Mouse (Mus musculus): ENCODE results near the gene Spesp1. TPM values are rescaled to one million over a fixed set of nuclear protein-coding genes. Genes with fewer than 3 reads are reported as not detected.

Spesp1 gene
- polyA plus RNA-seq, 1 experiment from 2014 or later = not detected

GRCm38 (mm10) chr9:62284266-62284665, 2.3 kb upstream of the Spesp1 start:
- Histone ChIP-seq H3K27ac (ENCODE audit: low read length) (no peak overlapping the region), H3K4me2 (ENCODE audit: low read depth, low read length) (no peak overlapping the region), H3K4me3 (ENCODE audit: low read length) (no peak overlapping the region), H3K36me3 (ENCODE audit: control insufficient read depth, insufficient read depth, low read length) (no peaks in the 10 kb centered on the region), H3K9me3 (ENCODE audit: control insufficient read depth, low read length) (no peaks in the 10 kb centered on the region), H3K4me1 (replicated peaks; ENCODE audit: control insufficient read depth, insufficient read depth, low read length) (no peaks in the 10 kb centered on the region), H3K9ac (ENCODE audit: low read length) (no peak overlapping the region), H3K27me3 (ENCODE audit: control insufficient read depth, insufficient read depth, low read depth, low read length) (no peaks in the 10 kb centered on the region)
- no peak for ATAC-seq (ENCODE audit: low read depth)
- 75% methylated on average over 7 of the region's 7 CpGs for WGBS

- Histone ChIP-seq H3K9ac (ENCODE audit: low read length) (no peak overlapping the region), H3K4me2 (ENCODE audit: low read depth, low read length) (no peak overlapping the region), H3K4me1 (replicated peaks; ENCODE audit: control insufficient read depth, insufficient read depth, low read length) (no peaks in the 10 kb centered on the region), H3K9me3 (ENCODE audit: control insufficient read depth, low read length) (no peaks in the 10 kb centered on the region), H3K27ac (ENCODE audit: low read length) (no peak overlapping the region), H3K36me3 (ENCODE audit: control insufficient read depth, insufficient read depth, low read length) (no peaks in the 10 kb centered on the region), H3K27me3 (ENCODE audit: control insufficient read depth, insufficient read depth, low read depth, low read length) (no peaks in the 10 kb centered on the region), H3K4me3 (ENCODE audit: low read length) (no peak overlapping the region)
- no peak for ATAC-seq (ENCODE audit: low read depth)
- WGBS = 50% methylated on average over 4 of the region's 4 CpGs
Measured at GRCm38 (mm10) chr9:62276899-62277298, 5.1 kb downstream of the Spesp1 start.

- WGBS = 39% methylated on average over 7 of the region's 7 CpGs
- peak; percentile 56; the same call in 1 of the 2 replicates for ATAC-seq (ENCODE audit: low read depth)
Measured at GRCm38 (mm10) chr9:62270775-62271399, 11.1 kb downstream of the Spesp1 start.

GRCm38 (mm10) chr9:62269161-62269560, 12.8 kb downstream of the Spesp1 start:
- H3K9ac ChIP-seq (ENCODE audit: low read length) = no peak overlapping the region
- H3K27me3 ChIP-seq (ENCODE audit: control insufficient read depth, insufficient read depth, low read depth, low read length) = no peaks in the 10 kb centered on the region
- no peaks in the 10 kb centered on the region for H3K36me3 ChIP-seq (ENCODE audit: control insufficient read depth, insufficient read depth, low read length)
- H3K27ac ChIP-seq (ENCODE audit: low read length) = no peak overlapping the region
- no peak overlapping the region for H3K4me2 ChIP-seq (ENCODE audit: low read depth, low read length)
- no peak for ATAC-seq (ENCODE audit: low read depth)
- no peaks in the 10 kb centered on the region for H3K9me3 ChIP-seq (ENCODE audit: control insufficient read depth, low read length)
- WGBS = 82% methylated on average over 1 of the region's 1 CpGs
- H3K4me3 ChIP-seq (ENCODE audit: low read length) = no peak overlapping the region
- peaks cover 3% of the 10 kb centered on the region; the same call in 1 of the 2 replicates for H3K4me1 ChIP-seq (replicated peaks; ENCODE audit: control insufficient read depth, insufficient read depth, low read length)

More at GRCm38 (mm10) chr9:62270775-62271399, 11.1 kb downstream of the Spesp1 start:
- Histone ChIP-seq H3K4me2 (ENCODE audit: low read depth, low read length) (no peak overlapping the region), H3K36me3 (ENCODE audit: control insufficient read depth, insufficient read depth, low read length) (no peaks in the 10 kb centered on the region), H3K27ac (ENCODE audit: low read length) (no peak overlapping the region), H3K27me3 (ENCODE audit: control insufficient read depth, insufficient read depth, low read depth, low read length) (no peaks in the 10 kb centered on the region), H3K9me3 (ENCODE audit: control insufficient read depth, low read length) (no peaks in the 10 kb centered on the region), H3K9ac (ENCODE audit: low read length) (no peak overlapping the region), H3K4me3 (ENCODE audit: low read length) (no peak overlapping the region), H3K4me1 (replicated peaks; ENCODE audit: control insufficient read depth, insufficient read depth, low read length) (peaks cover 3% of the 10 kb centered on the region; the same call in 1 of the 2 replicates)

- no peak for ATAC-seq (ENCODE audit: low read depth)
- 71% methylated on average over 10 of the region's 10 CpGs for WGBS
- Histone ChIP-seq H3K36me3 (ENCODE audit: control insufficient read depth, insufficient read depth, low read length) (no peaks in the 10 kb centered on the region), H3K27ac (ENCODE audit: low read length) (no peak overlapping the region), H3K9ac (ENCODE audit: low read length) (no peak overlapping the region), H3K4me3 (ENCODE audit: low read length) (no peak overlapping the region), H3K4me1 (replicated peaks; ENCODE audit: control insufficient read depth, insufficient read depth, low read length) (no peaks in the 10 kb centered on the region), H3K9me3 (ENCODE audit: control insufficient read depth, low read length) (no peaks in the 10 kb centered on the region), H3K27me3 (ENCODE audit: control insufficient read depth, insufficient read depth, low read depth, low read length) (no peaks in the 10 kb centered on the region), H3K4me2 (ENCODE audit: low read depth, low read length) (no peak overlapping the region)
Measured at GRCm38 (mm10) chr9:62265278-62265677, 16.7 kb downstream of the Spesp1 start.

- Histone ChIP-seq H3K9me3 (ENCODE audit: control insufficient read depth, low read length) (peaks cover 4% of the 10 kb centered on the region; the same call in 1 of the 2 replicates), H3K4me3 (ENCODE audit: low read length) (no peak overlapping the region), H3K4me1 (replicated peaks; ENCODE audit: control insufficient read depth, insufficient read depth, low read length) (no peaks in the 10 kb centered on the region), H3K4me2 (ENCODE audit: low read depth, low read length) (no peak overlapping the region), H3K27ac (ENCODE audit: low read length) (no peak overlapping the region), H3K27me3 (ENCODE audit: control insufficient read depth, insufficient read depth, low read depth, low read length) (no peaks in the 10 kb centered on the region), H3K9ac (ENCODE audit: low read length) (no peak overlapping the region), H3K36me3 (ENCODE audit: control insufficient read depth, insufficient read depth, low read length) (no peaks in the 10 kb centered on the region)
- ATAC-seq (ENCODE audit: low read depth) = no peak
- 51% methylated on average over 5 of the region's 5 CpGs for WGBS
Measured at GRCm38 (mm10) chr9:62263652-62264051, 18.4 kb downstream of the Spesp1 start.

- H3K4me1 ChIP-seq (replicated peaks; ENCODE audit: control insufficient read depth, insufficient read depth, low read length) = peaks cover 3% of the 10 kb centered on the region; the same call in 1 of the 2 replicates
- no peak overlapping the region for H3K27ac ChIP-seq (ENCODE audit: low read length)
- H3K27me3 ChIP-seq (ENCODE audit: control insufficient read depth, insufficient read depth, low read depth, low read length) = no peaks in the 10 kb centered on the region
- H3K9ac ChIP-seq (ENCODE audit: low read length) = no peak overlapping the region
- no peak overlapping the region for H3K4me2 ChIP-seq (ENCODE audit: low read depth, low read length)
- no peaks in the 10 kb centered on the region for H3K36me3 ChIP-seq (ENCODE audit: control insufficient read depth, insufficient read depth, low read length)
- no peak for ATAC-seq (ENCODE audit: low read depth)
- peaks cover 4% of the 10 kb centered on the region; the same call in 1 of the 2 replicates for H3K9me3 ChIP-seq (ENCODE audit: control insufficient read depth, low read length)
- 84% methylated on average over 3 of the region's 3 CpGs for WGBS
- H3K4me3 ChIP-seq (ENCODE audit: low read length) = no peak overlapping the region
Measured at GRCm38 (mm10) chr9:62261406-62261805, 20.6 kb downstream of the Spesp1 start.

- Histone ChIP-seq H3K9me3 (ENCODE audit: control insufficient read depth, low read length) (peaks cover 4% of the 10 kb centered on the region; the same call in 1 of the 2 replicates), H3K4me1 (replicated peaks; ENCODE audit: control insufficient read depth, insufficient read depth, low read length) (peaks cover 3% of the 10 kb centered on the region; the same call in 1 of the 2 replicates), H3K9ac (ENCODE audit: low read length) (no peak overlapping the region), H3K27me3 (ENCODE audit: control insufficient read depth, insufficient read depth, low read depth, low read length) (no peaks in the 10 kb centered on the region), H3K4me3 (ENCODE audit: low read length) (no peak overlapping the region), H3K4me2 (ENCODE audit: low read depth, low read length) (no peak overlapping the region), H3K36me3 (ENCODE audit: control insufficient read depth, insufficient read depth, low read length) (no peaks in the 10 kb centered on the region), H3K27ac (ENCODE audit: low read length) (no peak overlapping the region)
- ATAC-seq (ENCODE audit: low read depth) = no peak
- WGBS = 80% methylated on average over 5 of the region's 5 CpGs
Measured at GRCm38 (mm10) chr9:62261006-62261405, 21.0 kb downstream of the Spesp1 start.

GRCm38 (mm10) chr9:62258005-62258404, 24.0 kb downstream of the Spesp1 start:
- H3K9me3 ChIP-seq (ENCODE audit: control insufficient read depth, low read length) = peaks cover 4% of the 10 kb centered on the region; the same call in 1 of the 2 replicates
- ATAC-seq (ENCODE audit: low read depth) = no peak

More at GRCm38 (mm10) chr9:62258005-62258404, 24.0 kb downstream of the Spesp1 start:
- no peaks in the 10 kb centered on the region for H3K36me3 ChIP-seq (ENCODE audit: control insufficient read depth, insufficient read depth, low read length)
- H3K27ac ChIP-seq (ENCODE audit: low read length) = no peak overlapping the region
- WGBS = 87% methylated on average over 11 of the region's 11 CpGs
- H3K27me3 ChIP-seq (ENCODE audit: control insufficient read depth, insufficient read depth, low read depth, low read length) = no peaks in the 10 kb centered on the region
- H3K4me1 ChIP-seq (replicated peaks; ENCODE audit: control insufficient read depth, insufficient read depth, low read length) = peaks cover 3% of the 10 kb centered on the region; the same call in 1 of the 2 replicates
- H3K4me2 ChIP-seq (ENCODE audit: low read depth, low read length) = no peak overlapping the region
- no peak overlapping the region for H3K9ac ChIP-seq (ENCODE audit: low read length)
- no peak overlapping the region for H3K4me3 ChIP-seq (ENCODE audit: low read length)
